Mouse (Mus musculus): ENCODE measurements at regions not wholly inside any gene's neighbourhood (a gene's known extent, or its start where the extent isn't known, plus 50 kb on each side); places are given as distances from the start of the nearest gene placed in this dataset.

DNA sequence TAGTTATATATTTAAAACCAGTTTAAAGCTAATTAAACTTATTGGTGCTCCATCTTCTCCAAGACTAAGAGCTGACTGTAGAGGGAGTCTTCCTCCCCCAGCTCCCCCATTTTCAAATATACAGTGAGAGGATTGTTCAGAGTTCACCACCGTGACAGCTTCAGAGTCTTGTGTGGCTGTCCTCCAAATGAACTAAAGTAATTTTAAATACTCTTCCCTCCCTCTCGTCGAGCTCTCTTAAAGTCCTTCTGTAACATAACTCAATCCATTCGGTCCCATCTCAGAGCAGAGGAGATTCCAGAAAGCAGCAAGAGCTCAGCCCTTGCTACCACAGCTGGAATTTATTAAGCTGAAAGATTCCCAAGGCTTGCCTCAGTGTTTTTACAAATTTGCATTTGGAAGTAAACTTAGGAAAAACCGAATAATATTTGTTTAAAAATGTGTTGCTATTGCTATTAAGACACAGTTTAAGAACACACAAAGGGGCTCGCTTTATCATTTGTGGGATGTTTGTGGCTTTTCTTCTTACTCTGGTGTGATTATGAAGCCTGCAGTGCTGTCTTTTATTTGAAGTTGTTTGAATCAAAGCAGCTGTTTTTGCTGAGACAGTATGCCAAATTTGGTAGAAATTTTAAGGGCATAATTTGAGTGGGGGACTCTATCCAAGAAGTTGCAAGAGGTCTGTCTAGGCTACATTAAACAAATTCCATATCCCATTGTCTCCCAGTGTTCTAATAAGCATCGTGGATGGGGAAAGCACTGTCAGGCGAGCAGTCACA is 559.0 kb upstream of the Nrsn1 start:
- ATAC-seq (ENCODE audit: low FRiP score, low TSS enrichment): peak; percentile 87; the same call in 1 of the 2 replicates
- Histone ChIP-seq H3K36me3 (ENCODE audit: control insufficient read depth, insufficient read depth, low read length) (no peaks in the 10 kb centered on the region), H3K27ac (ENCODE audit: low read depth, low read length) (peak overlapping the region; percentile 45; the same call in 1 of the 2 replicates), H3K9me3 (ENCODE audit: control insufficient read depth, low read length) (no peaks in the 10 kb centered on the region), H3K4me3 (ENCODE audit: low read length) (no peak overlapping the region), H3K4me2 (replicated peaks; ENCODE audit: low read depth, low read length) (no peak overlapping the region), H3K9ac (ENCODE audit: low read depth, low read length) (no peak overlapping the region), H3K4me1 (ENCODE audit: control insufficient read depth, insufficient read depth, low read length) (no peaks in the 10 kb centered on the region), H3K27me3 (ENCODE audit: control insufficient read depth, insufficient read depth, low read length) (no peaks in the 10 kb centered on the region)
- 49% methylated on average over 8 of the region's 8 CpGs for WGBS

- no peak overlapping the region for H3K4me3 ChIP-seq (ENCODE audit: low read length)
- H3K27me3 ChIP-seq (ENCODE audit: control insufficient read depth, insufficient read depth, low read length): no peaks in the 10 kb centered on the region
- H3K4me2 ChIP-seq (replicated peaks; ENCODE audit: low read depth, low read length): no peak overlapping the region
- H3K9ac ChIP-seq (ENCODE audit: low read depth, low read length): no peak overlapping the region
- no peak overlapping the region for H3K27ac ChIP-seq (ENCODE audit: low read depth, low read length)
- no peak for ATAC-seq (ENCODE audit: low FRiP score, low TSS enrichment)
- H3K36me3 ChIP-seq (ENCODE audit: control insufficient read depth, insufficient read depth, low read length): no peaks in the 10 kb centered on the region
- 81% methylated on average over 2 of the region's 2 CpGs for WGBS
- H3K9me3 ChIP-seq (ENCODE audit: control insufficient read depth, low read length): no peaks in the 10 kb centered on the region
- H3K4me1 ChIP-seq (ENCODE audit: control insufficient read depth, insufficient read depth, low read length): no peaks in the 10 kb centered on the region
These were observed 538.4 kb upstream of the Nrsn1 start for GRCm38 (mm10) chr13:25808564-25809253.

DNA sequence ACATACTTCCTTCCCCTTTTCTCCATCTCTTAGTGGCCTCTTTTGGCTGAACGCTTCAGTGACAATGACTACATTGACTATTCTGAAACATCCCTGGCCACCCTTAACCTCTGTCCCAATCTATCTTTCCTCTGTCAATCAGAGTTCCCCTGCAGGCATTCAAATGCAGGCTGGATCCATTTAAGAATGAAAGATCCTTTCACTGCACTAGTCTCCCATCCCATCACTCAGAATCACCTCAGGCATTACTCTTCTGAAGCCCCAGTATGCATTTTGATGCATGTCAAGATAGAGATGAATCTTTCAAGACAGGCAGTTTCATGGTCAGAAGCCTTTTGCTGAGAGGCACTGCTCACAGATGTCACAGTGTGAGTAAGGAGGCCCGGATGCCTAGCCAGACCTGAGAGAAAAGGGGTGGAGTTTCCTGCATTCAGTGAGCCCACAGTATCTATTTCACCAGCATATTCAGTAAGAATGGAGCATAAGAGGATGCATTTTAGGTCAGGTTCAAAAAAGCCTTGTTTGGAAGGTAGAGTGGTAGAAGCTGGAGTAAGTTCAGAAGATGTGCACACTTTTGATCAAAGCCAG is 523.0 kb upstream of the Nrsn1 start:
- H3K27ac ChIP-seq (ENCODE audit: low read depth, low read length): no peak overlapping the region

DNA sequence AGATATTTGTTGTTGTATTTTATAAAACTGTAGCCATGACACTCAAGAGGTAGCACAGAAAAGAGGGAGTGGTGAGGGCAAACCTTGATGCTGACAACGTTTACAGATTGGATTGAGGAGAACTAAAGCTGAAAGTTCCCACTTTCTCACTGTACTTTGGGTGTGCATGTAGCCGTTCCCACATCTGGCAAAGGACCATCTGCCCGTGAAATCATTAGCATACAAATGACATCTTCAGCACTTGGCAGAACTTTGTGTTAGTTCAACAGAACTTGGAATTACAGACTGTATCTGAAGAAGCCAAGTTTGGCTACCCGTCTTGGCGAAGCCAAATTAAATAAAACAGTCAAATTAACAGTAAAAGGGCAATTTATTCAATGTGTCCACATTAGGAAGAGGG is 510.9 kb upstream of the Nrsn1 start:
- Histone ChIP-seq H3K4me1 (ENCODE audit: control insufficient read depth, insufficient read depth, low read length) (no peaks in the 10 kb centered on the region), H3K4me3 (ENCODE audit: low read length) (no peak overlapping the region), H3K27me3 (ENCODE audit: control insufficient read depth, insufficient read depth, low read length) (no peaks in the 10 kb centered on the region), H3K9ac (ENCODE audit: low read depth, low read length) (no peak overlapping the region), H3K27ac (ENCODE audit: low read depth, low read length) (no peak overlapping the region), H3K4me2 (replicated peaks; ENCODE audit: low read depth, low read length) (no peak overlapping the region), H3K36me3 (ENCODE audit: control insufficient read depth, insufficient read depth, low read length) (no peaks in the 10 kb centered on the region), H3K9me3 (ENCODE audit: control insufficient read depth, low read length) (no peaks in the 10 kb centered on the region)
- no peak for ATAC-seq (ENCODE audit: low FRiP score, low TSS enrichment)
- WGBS: 83% methylated on average over 5 of the region's 5 CpGs

More for the DNA sequence above, 523.0 kb upstream of the Nrsn1 start:
- no peaks in the 10 kb centered on the region for H3K27me3 ChIP-seq (ENCODE audit: control insufficient read depth, insufficient read depth, low read length)
- no peak overlapping the region for H3K4me2 ChIP-seq (replicated peaks; ENCODE audit: low read depth, low read length)
- H3K9ac ChIP-seq (ENCODE audit: low read depth, low read length): no peak overlapping the region
- H3K4me1 ChIP-seq (ENCODE audit: control insufficient read depth, insufficient read depth, low read length): no peaks in the 10 kb centered on the region
- no peak overlapping the region for H3K4me3 ChIP-seq (ENCODE audit: low read length)
- no peaks in the 10 kb centered on the region for H3K9me3 ChIP-seq (ENCODE audit: control insufficient read depth, low read length)
- no peak for ATAC-seq (ENCODE audit: low FRiP score, low TSS enrichment)
- H3K36me3 ChIP-seq (ENCODE audit: control insufficient read depth, insufficient read depth, low read length): no peaks in the 10 kb centered on the region
- WGBS: 56% methylated on average over 2 of the region's 2 CpGs

DNA sequence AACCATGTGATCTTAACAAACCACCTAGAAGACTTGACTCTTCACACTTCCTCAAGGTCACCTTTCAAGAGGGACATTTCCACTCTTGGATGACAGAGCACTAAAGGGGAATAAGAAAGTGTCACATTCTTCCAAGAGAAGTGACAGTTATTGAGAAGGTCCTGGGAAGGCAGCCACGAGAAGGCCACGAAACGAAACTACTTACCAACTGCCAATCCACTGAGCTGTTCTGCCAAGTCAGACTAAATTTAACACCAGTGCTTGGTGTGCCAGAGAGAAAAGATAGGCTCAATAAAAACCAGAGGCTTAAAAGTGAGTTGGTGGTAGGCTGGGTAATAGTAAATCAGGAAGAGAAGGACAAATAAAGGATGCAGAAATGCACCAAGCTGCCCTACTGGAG is 507.4 kb upstream of the Nrsn1 start:
- H3K9ac ChIP-seq (ENCODE audit: low read depth, low read length): no peak overlapping the region
- H3K4me1 ChIP-seq (ENCODE audit: control insufficient read depth, insufficient read depth, low read length): no peaks in the 10 kb centered on the region
- ATAC-seq (ENCODE audit: low FRiP score, low TSS enrichment): no peak
- no peaks in the 10 kb centered on the region for H3K36me3 ChIP-seq (ENCODE audit: control insufficient read depth, insufficient read depth, low read length)
- H3K27ac ChIP-seq (ENCODE audit: low read depth, low read length): no peak overlapping the region
- WGBS: 73% methylated on average over 3 of the region's 3 CpGs
- no peak overlapping the region for H3K4me3 ChIP-seq (ENCODE audit: low read length)
- no peaks in the 10 kb centered on the region for H3K9me3 ChIP-seq (ENCODE audit: control insufficient read depth, low read length)
- H3K4me2 ChIP-seq (replicated peaks; ENCODE audit: low read depth, low read length): no peak overlapping the region
- no peaks in the 10 kb centered on the region for H3K27me3 ChIP-seq (ENCODE audit: control insufficient read depth, insufficient read depth, low read length)

DNA sequence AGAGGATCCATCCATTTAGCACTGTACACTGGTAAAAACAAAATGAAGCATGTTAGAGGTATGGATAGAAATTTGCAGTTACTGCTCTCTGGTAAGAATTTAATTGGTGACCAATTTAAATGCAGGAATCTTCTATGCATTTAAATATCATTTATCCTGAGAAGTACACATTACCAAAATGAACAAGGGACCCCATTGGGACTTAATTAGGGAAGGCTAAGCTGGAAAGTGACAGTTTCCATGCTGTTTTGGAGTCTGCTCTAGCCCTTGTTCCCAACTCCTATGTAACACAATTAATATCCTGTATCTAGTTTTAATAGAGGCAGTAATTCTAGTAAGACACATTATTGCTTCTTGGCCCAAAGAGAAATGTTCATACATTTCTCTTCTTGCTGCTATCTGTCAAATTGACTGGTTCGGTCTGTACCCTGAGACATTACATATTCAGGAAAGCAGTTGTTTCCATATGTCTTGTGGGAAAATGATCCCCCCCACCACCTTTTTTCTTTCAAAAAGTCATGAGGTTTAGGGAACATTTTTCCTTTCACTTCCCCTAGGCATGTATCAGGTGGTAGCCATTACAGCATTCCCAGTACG is 504.4 kb upstream of the Nrsn1 start:
- WGBS: 66% methylated on average over 2 of the region's 2 CpGs
- Histone ChIP-seq H3K27me3 (ENCODE audit: control insufficient read depth, insufficient read depth, low read length) (no peaks in the 10 kb centered on the region), H3K4me3 (ENCODE audit: low read length) (no peak overlapping the region), H3K27ac (ENCODE audit: low read depth, low read length) (no peak overlapping the region), H3K4me1 (ENCODE audit: control insufficient read depth, insufficient read depth, low read length) (no peaks in the 10 kb centered on the region), H3K9me3 (ENCODE audit: control insufficient read depth, low read length) (no peaks in the 10 kb centered on the region), H3K36me3 (ENCODE audit: control insufficient read depth, insufficient read depth, low read length) (no peaks in the 10 kb centered on the region), H3K4me2 (replicated peaks; ENCODE audit: low read depth, low read length) (no peak overlapping the region), H3K9ac (ENCODE audit: low read depth, low read length) (no peak overlapping the region)
- no peak for ATAC-seq (ENCODE audit: low FRiP score, low TSS enrichment)

DNA sequence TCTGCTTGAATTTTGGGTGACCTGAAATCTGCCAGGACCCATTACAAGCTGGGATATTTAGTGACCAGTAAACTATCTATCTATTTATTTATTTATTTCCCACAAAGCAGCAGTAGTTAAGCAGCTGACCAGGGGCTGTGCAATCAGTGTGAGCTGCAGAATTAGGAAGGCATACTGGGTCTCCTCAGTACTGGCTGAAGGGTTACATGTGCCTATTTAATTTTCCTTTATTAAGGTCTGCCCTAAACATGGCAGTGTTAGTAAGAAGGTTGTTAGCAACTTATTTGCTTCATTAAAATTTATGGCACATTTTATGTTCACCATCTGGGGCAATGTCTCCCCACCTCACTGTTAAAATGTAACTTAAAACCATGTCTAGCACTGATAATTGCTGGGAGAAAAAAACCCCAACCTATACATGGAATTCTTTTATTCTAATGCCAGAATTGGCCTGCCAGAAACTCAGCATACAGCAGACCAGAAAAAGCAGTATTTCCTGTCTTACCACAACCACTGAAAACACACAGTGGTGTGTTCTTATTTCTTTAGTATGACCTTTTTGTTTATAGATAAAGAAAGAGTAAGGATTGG is 484.3 kb upstream of the Nrsn1 start:
- H3K27ac ChIP-seq (ENCODE audit: low read depth, low read length): no peak overlapping the region
- no peaks in the 10 kb centered on the region for H3K27me3 ChIP-seq (ENCODE audit: control insufficient read depth, insufficient read depth, low read length)
- no peaks in the 10 kb centered on the region for H3K4me1 ChIP-seq (ENCODE audit: control insufficient read depth, insufficient read depth, low read length)
- no peaks in the 10 kb centered on the region for H3K9me3 ChIP-seq (ENCODE audit: control insufficient read depth, low read length)
- H3K36me3 ChIP-seq (ENCODE audit: control insufficient read depth, insufficient read depth, low read length): no peaks in the 10 kb centered on the region
- H3K4me3 ChIP-seq (ENCODE audit: low read length): no peak overlapping the region
- H3K4me2 ChIP-seq (replicated peaks; ENCODE audit: low read depth, low read length): no peak overlapping the region
- H3K9ac ChIP-seq (ENCODE audit: low read depth, low read length): no peak overlapping the region
- ATAC-seq (ENCODE audit: low FRiP score, low TSS enrichment): 0 out of 2 replicates have a peak, but pooled peaks have one; percentile 49

DNA sequence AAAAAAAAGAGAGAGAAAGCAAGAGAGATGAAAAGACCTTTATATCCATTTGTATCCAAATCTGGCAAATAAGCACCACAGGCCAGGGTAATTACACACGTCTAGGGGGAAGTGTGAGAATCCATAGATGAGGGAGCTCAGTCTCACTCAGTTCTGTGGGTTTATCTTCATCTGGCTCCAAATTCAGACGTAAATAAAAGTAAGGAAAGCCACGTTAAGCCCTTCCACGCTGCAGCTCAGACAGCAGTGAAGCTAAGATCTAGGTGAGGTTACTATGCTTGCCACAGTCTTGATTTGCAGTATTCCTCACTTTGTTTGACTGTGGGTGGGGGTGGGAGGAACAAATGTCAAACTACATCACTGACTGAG is 481.1 kb upstream of the Nrsn1 start:
- Histone ChIP-seq H3K9me3 (ENCODE audit: control insufficient read depth, low read length) (no peaks in the 10 kb centered on the region), H3K27me3 (ENCODE audit: control insufficient read depth, insufficient read depth, low read length) (no peaks in the 10 kb centered on the region), H3K4me1 (ENCODE audit: control insufficient read depth, insufficient read depth, low read length) (no peaks in the 10 kb centered on the region), H3K4me3 (ENCODE audit: low read length) (no peak overlapping the region), H3K36me3 (ENCODE audit: control insufficient read depth, insufficient read depth, low read length) (no peaks in the 10 kb centered on the region), H3K27ac (ENCODE audit: low read depth, low read length) (no peak overlapping the region), H3K4me2 (replicated peaks; ENCODE audit: low read depth, low read length) (no peak overlapping the region), H3K9ac (ENCODE audit: low read depth, low read length) (no peak overlapping the region)
- WGBS: 56% methylated on average over 4 of the region's 4 CpGs
- no peak for ATAC-seq (ENCODE audit: low FRiP score, low TSS enrichment)

Measured in kidney, embryonic 14.5 days (tissue).